Mouse (Mus musculus) neural tube, embryonic 14.5 days (tissue): ENCODE measurements at regions not wholly inside any gene's neighbourhood (a gene's known extent, or its start where the extent isn't known, plus 50 kb on each side); places are given as distances from the start of the nearest gene placed in this dataset.

ENCODE experiments used
- ATAC-seq: fragments of 200-750 bp; cut with Nextera tagmentation; 2 replicates; pipeline ENCODE4 v1.8.0; 2017; ENCODE audit warnings: low read depth, mild to moderate bottlenecking, moderate TSS enrichment, moderate library complexity
- H3K27ac ChIP-seq: fragments of 300-500 bp; sonication (generic); 2 replicates; pipeline ENCODE4 v1.5.1; 2014; ENCODE audit warnings: low read depth, mild to moderate bottlenecking, control low read depth, low read length, moderate library complexity, mixed read lengths
- H3K27me3 ChIP-seq: fragments of 300-500 bp; sonication (generic); 2 replicates; pipeline ENCODE4 v1.6.1; 2014; ENCODE audit warnings: low read length; ENCODE audit not compliant: control insufficient read depth, insufficient read depth
- H3K36me3 ChIP-seq: fragments of 300-500 bp; sonication (generic); 2 replicates; pipeline ENCODE4 v1.6.1; 2014; ENCODE audit warnings: low read length, mixed read lengths; ENCODE audit not compliant: control insufficient read depth, insufficient read depth
- H3K4me1 ChIP-seq: fragments of 300-500 bp; sonication (generic); 2 replicates; pipeline ENCODE4 v1.6.1; 2014; ENCODE audit warnings: low read length; ENCODE audit not compliant: control insufficient read depth, insufficient read depth
- H3K4me2 ChIP-seq: fragments of 300-500 bp; sonication (generic); 2 replicates; pipeline ENCODE4 v1.6.1; 2014; ENCODE audit warnings: mild to moderate bottlenecking, low read depth, low read length, control low read depth
- H3K4me3 ChIP-seq: fragments of 300-500 bp; sonication (generic); 2 replicates; pipeline ENCODE4 v1.5.1; 2014; ENCODE audit warnings: low read depth, low read length, control low read depth, mixed read lengths
- H3K9ac ChIP-seq: fragments of 300-500 bp; sonication (generic); replicated peaks from 2 replicates; pipeline ENCODE4 v1.6.1; 2014; ENCODE audit warnings: low read depth, mild to moderate bottlenecking, control low read depth, low read length, mixed read lengths
- H3K9me3 ChIP-seq: fragments of 300-500 bp; sonication (generic); 2 replicates; pipeline ENCODE4 v1.6.1; 2016; ENCODE audit warnings: low read length; ENCODE audit not compliant: control insufficient read depth
- WGBS: fragments of 180-500 bp; shearing (Covaris S2); extraction: QIAGEN DNeasy Blood & Tissue Kit; methylation state at CpG from one replicate; pipeline ENCODE4 v1.1.7; 2014; 5-methylcytosine and 5-hydroxymethylcytosine counted together

- 89% methylated on average over 2 of the region's 2 CpGs for WGBS
- no peak overlapping the region for H3K27ac ChIP-seq
- no peak overlapping the region for H3K9ac ChIP-seq
- H3K36me3 ChIP-seq = no peaks in the 10 kb centered on the region
- no peaks in the 10 kb centered on the region for H3K27me3 ChIP-seq
- H3K4me3 ChIP-seq = no peak overlapping the region
- ATAC-seq = no peak
- H3K9me3 ChIP-seq = no peaks in the 10 kb centered on the region
- H3K4me1 ChIP-seq = no peaks in the 10 kb centered on the region
- no peak overlapping the region for H3K4me2 ChIP-seq
Observed at GRCm38 (mm10) chr7:77888543-77888942, 849.3 kb downstream of the Ntrk3 start.

DNA sequence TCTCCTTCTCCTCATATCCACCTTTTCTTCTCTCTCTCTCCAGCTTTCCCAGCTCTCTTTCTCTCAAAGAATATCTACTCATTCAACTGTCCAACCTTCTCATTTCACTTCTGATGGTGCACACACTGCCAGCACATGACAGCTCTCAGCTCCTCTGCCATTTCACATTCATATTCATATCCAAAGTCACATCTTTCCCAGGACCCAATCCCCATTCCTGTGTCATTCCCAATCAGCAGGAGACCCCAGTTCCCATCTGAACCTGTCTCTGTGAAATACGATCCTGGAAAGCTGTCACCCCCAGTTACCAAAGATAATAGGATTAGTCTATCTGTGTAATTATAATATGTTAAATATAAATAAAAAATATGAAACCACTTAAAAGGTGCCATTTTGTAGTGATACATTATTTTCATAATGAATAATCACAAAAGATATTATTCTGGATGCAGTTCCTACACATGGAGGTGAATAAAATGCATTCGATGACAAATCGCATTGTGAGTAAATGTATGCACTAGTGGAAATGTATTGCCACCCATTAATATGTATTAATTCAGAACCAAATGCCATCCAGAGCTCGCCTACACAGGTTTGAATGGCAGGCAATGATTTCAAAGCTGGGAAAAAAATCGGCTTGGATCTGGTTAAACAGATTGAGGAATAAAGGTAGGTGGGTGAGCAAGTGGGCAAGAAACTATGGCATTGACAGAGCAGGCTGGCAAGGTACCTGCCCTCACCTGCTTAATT is 855.0 kb downstream of the Ntrk3 start:
- Histone ChIP-seq H3K36me3 (no peaks in the 10 kb centered on the region), H3K27ac (no peak overlapping the region), H3K27me3 (no peaks in the 10 kb centered on the region), H3K4me1 (no peaks in the 10 kb centered on the region), H3K4me3 (no peak overlapping the region), H3K4me2 (no peak overlapping the region), H3K9me3 (no peaks in the 10 kb centered on the region), H3K9ac (no peak overlapping the region)
- 75% methylated on average over 5 of the region's 5 CpGs for WGBS
- no peak for ATAC-seq

DNA sequence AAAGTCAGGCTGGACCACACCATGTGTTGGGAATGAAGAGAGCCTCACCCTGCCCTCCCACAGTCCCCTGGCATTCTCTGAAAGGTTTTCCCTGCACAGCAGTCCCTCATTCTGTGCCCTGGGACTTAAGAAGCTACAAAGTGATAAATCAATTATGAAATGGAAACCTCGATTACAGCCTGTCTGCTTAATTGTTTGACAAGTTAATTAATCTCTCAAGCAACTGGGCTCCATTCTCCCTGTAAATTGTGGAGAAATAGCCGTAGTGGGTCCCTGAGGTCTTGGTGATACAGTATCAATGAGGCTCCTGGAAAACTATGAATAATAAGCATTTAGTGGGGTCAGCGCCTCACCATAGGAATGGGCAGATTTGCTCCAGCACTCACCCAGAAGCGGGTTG is 870.3 kb downstream of the Ntrk3 start:
- 26% methylated on average over 4 of the region's 4 CpGs for WGBS
- Histone ChIP-seq H3K27ac (no peak overlapping the region), H3K9me3 (no peaks in the 10 kb centered on the region), H3K9ac (no peak overlapping the region), H3K4me3 (no peak overlapping the region), H3K27me3 (no peaks in the 10 kb centered on the region), H3K4me2 (no peak overlapping the region), H3K4me1 (0 out of 2 replicates have a peak, but pooled peaks cover 8% of the 10 kb centered on the region), H3K36me3 (no peaks in the 10 kb centered on the region)
- ATAC-seq = no peak; the same call in 1 of the 2 replicates

DNA sequence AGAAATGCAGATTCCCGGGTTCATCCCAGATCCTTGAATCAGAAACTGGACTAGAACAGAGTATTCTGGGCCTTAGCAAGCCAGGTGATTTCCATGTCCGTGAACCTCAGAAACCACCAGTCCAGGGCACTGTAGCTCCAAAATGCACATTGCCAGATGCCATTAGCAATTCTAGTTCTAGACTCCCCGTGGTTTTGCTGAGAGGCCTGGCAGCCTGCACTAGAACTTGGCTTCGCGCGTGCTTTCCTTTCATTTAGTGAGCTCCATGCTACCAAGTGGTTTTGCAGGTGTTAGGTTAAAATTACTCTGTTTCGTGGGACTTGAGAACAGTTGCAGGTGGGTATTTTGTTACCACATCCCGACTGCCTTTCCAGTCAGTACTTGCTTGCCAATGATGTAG is 876.0 kb downstream of the Ntrk3 start:
- H3K9me3 ChIP-seq = no peaks in the 10 kb centered on the region
- no peak for ATAC-seq
- no peak overlapping the region for H3K9ac ChIP-seq
- H3K4me3 ChIP-seq = no peak overlapping the region
- 91% methylated on average over 8 of the region's 8 CpGs for WGBS
- no peaks in the 10 kb centered on the region for H3K36me3 ChIP-seq
- no peak overlapping the region for H3K4me2 ChIP-seq
- no peaks in the 10 kb centered on the region for H3K27me3 ChIP-seq
- no peak overlapping the region for H3K27ac ChIP-seq
- H3K4me1 ChIP-seq = no peaks in the 10 kb centered on the region

DNA sequence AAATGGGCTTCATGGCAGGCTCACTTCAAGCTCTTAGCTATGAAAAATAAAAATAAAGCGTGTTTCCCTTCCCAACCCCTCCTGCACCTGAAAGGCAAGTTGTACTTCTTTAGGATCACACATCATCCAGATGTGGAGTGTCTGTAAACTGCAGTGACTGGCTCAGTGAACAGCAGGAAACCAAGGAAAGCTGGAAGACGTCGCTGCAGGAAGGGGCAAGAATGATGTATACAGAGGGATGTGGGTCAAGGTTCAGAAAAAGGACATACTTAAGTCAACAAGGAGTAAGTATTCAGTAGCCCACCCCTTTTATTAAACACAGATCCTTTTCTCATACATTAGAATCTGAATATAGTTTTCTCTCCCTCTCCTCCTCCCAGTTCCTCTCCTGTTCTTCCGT is 879.4 kb downstream of the Ntrk3 start:
- Histone ChIP-seq H3K9me3 (no peaks in the 10 kb centered on the region), H3K27ac (no peak overlapping the region), H3K4me1 (no peaks in the 10 kb centered on the region), H3K4me2 (no peak overlapping the region), H3K4me3 (no peak overlapping the region), H3K9ac (no peak overlapping the region), H3K36me3 (no peaks in the 10 kb centered on the region), H3K27me3 (no peaks in the 10 kb centered on the region)
- 74% methylated on average over 4 of the region's 4 CpGs for WGBS
- no peak for ATAC-seq

- no peaks in the 10 kb centered on the region for H3K4me1 ChIP-seq
- H3K9me3 ChIP-seq = no peaks in the 10 kb centered on the region
- no peak overlapping the region for H3K4me3 ChIP-seq
- no peak for ATAC-seq
- H3K9ac ChIP-seq = no peak overlapping the region
- no peaks in the 10 kb centered on the region for H3K27me3 ChIP-seq
- H3K27ac ChIP-seq = no peak overlapping the region
- H3K4me2 ChIP-seq = no peak overlapping the region
- no peaks in the 10 kb centered on the region for H3K36me3 ChIP-seq
- whole genome bisulfite sequencing = 73% methylated on average over 5 of the region's 5 CpGs
Observed at GRCm38 (mm10) chr7:77857979-77858378, 879.8 kb downstream of the Ntrk3 start.

- Histone ChIP-seq H3K9ac (no peak overlapping the region), H3K4me2 (no peak overlapping the region), H3K4me3 (no peak overlapping the region), H3K27me3 (no peaks in the 10 kb centered on the region), H3K36me3 (no peaks in the 10 kb centered on the region), H3K4me1 (no peaks in the 10 kb centered on the region), H3K9me3 (no peaks in the 10 kb centered on the region), H3K27ac (no peak overlapping the region)
- no peak for ATAC-seq
- WGBS = 69% methylated on average over 6 of the region's 6 CpGs
Observed at GRCm38 (mm10) chr7:77855653-77856239, 882.1 kb downstream of the Ntrk3 start.

DNA sequence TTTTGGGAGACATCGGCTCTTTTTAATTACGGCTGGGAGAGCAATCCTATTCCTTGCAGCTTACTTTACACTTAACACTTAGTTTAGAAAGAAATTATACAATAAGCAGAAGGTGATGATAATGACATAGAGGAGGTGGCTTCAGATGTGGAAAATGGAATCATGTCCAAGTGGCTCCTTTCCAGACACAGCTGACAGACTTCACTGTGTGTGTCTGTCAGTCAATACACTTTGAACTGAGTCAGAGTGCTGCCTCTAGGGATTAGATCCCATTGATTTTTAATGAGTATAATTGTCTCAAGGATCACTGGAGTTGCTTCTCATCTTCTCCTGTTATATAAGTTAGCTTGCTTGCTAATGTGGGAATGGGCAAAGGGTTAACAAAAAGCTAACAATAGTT is 882.7 kb downstream of the Ntrk3 start:
- no peaks in the 10 kb centered on the region for H3K27me3 ChIP-seq
- H3K4me3 ChIP-seq = no peak overlapping the region
- H3K9ac ChIP-seq = no peak overlapping the region
- WGBS = 94% methylated on average over 2 of the region's 2 CpGs
- no peaks in the 10 kb centered on the region for H3K9me3 ChIP-seq
- H3K4me1 ChIP-seq = no peaks in the 10 kb centered on the region
- no peak overlapping the region for H3K4me2 ChIP-seq
- no peaks in the 10 kb centered on the region for H3K36me3 ChIP-seq
- no peak for ATAC-seq
- H3K27ac ChIP-seq = no peak overlapping the region

GRCm38 (mm10) chr7:77824261-77824959 is 913.4 kb downstream of the Ntrk3 start:
- H3K9me3 ChIP-seq = no peaks in the 10 kb centered on the region

More at GRCm38 (mm10) chr7:77824261-77824959, 913.4 kb downstream of the Ntrk3 start:
- H3K27ac ChIP-seq = no peak overlapping the region
- no peaks in the 10 kb centered on the region for H3K36me3 ChIP-seq
- 79% methylated on average over 6 of the region's 6 CpGs for WGBS
- ATAC-seq = no peak
- no peak overlapping the region for H3K4me2 ChIP-seq
- no peaks in the 10 kb centered on the region for H3K4me1 ChIP-seq
- H3K27me3 ChIP-seq = no peaks in the 10 kb centered on the region
- H3K9ac ChIP-seq = no peak overlapping the region
- no peak overlapping the region for H3K4me3 ChIP-seq
